Mouse (Mus musculus): ENCODE measurements around the gene Atxn1.
A peak's percentile ranks its signal among the peaks of the same experiment; 100 is the strongest.

Gene Atxn1

GRCm38 (mm10) chr13:45963497-45964330, 1.1 kb downstream of the Atxn1 start:
- DNase-seq (ENCODE audit: low spot score in 2 of 2) = peak; percentile 51 to 66

GRCm38 (mm10) chr13:45962776-45963175, 2.0 kb downstream of the Atxn1 start:
- no peak for DNase-seq (ENCODE audit: low spot score in 2 of 2)

- DNase-seq (ENCODE audit: low spot score in 2 of 2) = no peak
Observed at GRCm38 (mm10) chr13:45961871-45962630, 2.8 kb downstream of the Atxn1 start.

DNA sequence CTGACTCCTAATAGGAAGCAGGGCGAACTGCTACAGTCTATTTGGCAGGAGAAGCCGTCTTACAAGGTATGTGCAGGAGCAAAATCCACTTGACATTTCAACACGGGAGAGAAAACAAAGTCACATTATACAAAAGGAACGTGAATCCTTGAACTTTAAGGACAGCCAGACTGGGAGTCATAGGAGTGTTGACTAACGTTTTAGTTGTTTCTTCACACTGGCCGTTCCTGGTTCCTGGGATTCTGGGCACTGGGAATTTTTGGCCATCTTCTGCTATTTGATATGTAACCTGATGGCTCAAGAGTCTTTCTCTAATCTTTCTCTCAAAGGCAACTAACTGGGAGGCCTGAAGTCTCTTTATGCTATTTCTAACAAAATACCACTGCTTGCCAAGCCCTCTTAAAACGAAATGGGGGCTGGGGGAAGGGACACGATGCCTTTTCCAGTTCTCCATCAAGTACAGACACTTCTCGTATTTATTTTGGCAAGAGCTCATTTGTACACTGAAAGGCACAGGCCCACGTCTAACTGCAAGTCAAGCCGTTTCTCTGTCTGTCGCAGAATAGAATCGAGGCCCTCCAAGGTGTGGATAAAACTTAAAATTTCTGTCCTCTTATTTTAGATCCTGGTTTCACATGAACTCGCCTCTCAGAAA, 4.4 kb downstream of the Atxn1 start:
- no peak for DNase-seq (ENCODE audit: low spot score in 2 of 2)

DNA sequence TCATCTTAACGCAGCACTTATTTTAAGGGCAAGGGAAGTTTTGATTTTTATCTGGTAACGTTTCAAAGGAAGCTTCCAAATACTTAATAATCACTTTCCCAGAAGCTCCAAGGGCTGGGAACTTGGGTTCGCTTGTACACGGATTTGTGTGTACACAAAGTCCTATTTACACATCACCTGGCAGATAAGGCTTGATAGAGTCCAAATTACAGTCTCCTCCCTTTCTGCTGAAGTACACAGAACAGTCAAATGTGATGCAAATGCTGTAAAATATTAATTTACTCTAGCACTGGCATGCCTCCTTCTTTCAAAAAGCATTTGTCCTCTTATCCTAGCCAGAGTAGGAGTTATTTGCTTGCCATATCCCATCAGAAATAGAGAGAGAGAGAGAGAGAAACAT, 6.5 kb downstream of the Atxn1 start:
- DNase-seq (ENCODE audit: low spot score in 2 of 2) = no peak

DNA sequence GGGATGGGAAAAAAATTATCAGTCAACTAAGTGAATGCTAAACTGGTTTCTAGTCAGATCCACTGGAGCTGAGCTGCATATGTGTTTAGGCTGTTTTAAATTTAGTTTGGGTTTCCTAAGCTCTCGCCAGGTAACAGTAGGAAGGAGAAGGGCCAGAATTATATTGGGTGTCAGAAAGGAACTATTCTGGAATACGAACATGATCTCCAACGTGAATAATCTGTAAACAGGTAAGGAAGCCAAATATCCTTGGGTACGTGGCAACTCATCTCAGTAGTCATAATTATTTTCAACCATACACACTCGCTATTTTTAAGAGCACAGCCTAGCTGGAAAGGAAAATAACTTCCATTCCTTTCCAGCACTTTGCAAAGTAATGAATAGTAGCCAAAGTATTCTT, 7.2 kb downstream of the Atxn1 start:
- no peak for DNase-seq (ENCODE audit: low spot score in 2 of 2)

GRCm38 (mm10) chr13:45956287-45956686, 8.5 kb downstream of the Atxn1 start:
- DNase-seq (ENCODE audit: low spot score in 2 of 2) = no peak

GRCm38 (mm10) chr13:45955370-45956055, 9.3 kb downstream of the Atxn1 start:
- DNase-seq (ENCODE audit: low spot score in 2 of 2) = no peak

GRCm38 (mm10) chr13:45953098-45953497, 11.7 kb downstream of the Atxn1 start:
- no peak for DNase-seq (ENCODE audit: low spot score in 2 of 2)

GRCm38 (mm10) chr13:45951071-45951645, 13.7 kb downstream of the Atxn1 start:
- no peak for DNase-seq (ENCODE audit: low spot score in 2 of 2)

- no peak for DNase-seq (ENCODE audit: low spot score in 2 of 2)
Observed at GRCm38 (mm10) chr13:45950355-45950861, 14.4 kb downstream of the Atxn1 start.

- DNase-seq (ENCODE audit: low spot score in 2 of 2) = no peak
Observed at GRCm38 (mm10) chr13:45946136-45946535, 18.7 kb downstream of the Atxn1 start.

- DNase-seq (ENCODE audit: low spot score in 2 of 2) = no peak
Observed at GRCm38 (mm10) chr13:45942337-45942736, 22.5 kb downstream of the Atxn1 start.

- no peak for DNase-seq (ENCODE audit: low spot score in 2 of 2)
Observed at GRCm38 (mm10) chr13:45940714-45941113, 24.1 kb downstream of the Atxn1 start.

DNA sequence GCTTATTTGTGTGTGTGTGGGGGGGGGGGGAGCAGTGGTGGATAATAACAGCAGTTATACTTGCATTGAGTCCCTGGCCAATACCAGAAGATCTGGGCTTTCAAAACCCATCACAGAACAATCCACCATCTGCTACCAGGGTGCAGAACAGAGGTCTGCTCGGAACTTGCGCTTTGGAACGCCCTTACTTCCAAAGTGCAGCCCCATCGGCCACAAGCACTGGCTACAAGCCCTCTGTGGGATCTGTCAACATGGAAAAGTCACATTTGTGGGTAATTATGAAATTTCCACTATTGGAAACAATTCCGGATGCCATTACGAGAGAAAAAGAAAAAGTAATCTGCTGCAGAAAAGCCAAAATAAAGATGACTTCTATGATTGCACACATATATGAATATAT, 25.2 kb downstream of the Atxn1 start:
- no peak for DNase-seq (ENCODE audit: low spot score in 2 of 2)

- DNase-seq (ENCODE audit: low spot score in 2 of 2) = no peak
Observed at GRCm38 (mm10) chr13:45938083-45938482, 26.7 kb downstream of the Atxn1 start.

DNA sequence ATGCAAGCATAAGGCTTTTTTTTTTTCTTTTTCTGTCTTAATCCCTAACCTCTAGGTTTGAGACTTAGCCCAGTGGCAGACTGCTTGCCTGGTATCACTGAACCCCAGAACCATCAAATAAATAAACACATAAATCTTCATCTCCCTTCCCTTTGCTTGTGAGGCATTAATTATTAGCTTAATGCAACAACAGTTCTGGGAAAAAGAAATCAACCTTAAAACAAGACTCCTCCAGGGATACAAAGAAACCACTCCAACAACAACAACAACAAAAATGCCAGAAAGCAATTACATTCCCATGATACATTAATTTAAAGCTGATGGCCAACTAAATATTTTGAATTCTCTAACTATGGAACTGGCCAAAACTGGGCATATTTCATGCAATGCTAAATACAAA, 28.0 kb downstream of the Atxn1 start:
- no peak for DNase-seq (ENCODE audit: low spot score in 2 of 2)

- DNase-seq (ENCODE audit: low spot score in 2 of 2) = no peak
Observed at GRCm38 (mm10) chr13:45935798-45936197, 29.0 kb downstream of the Atxn1 start.

DNA sequence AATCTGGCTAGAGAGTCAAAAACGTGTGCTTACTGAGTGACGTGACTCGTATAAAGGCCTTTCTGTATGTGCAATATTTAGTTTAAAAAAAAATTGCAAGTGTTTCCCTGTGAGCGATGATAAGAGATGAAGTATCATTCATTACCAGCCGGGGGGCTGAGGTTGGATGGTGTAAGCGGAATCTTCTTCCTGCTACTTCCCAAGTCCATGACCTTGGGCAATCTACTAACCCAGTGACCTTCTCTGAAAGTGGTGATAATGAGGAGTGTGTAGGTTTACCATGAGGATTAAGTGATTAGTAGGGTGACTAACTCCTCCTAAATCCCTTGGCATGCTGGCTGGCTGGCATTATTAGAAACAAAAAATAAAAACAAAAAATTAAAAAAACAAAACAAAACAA, 30.0 kb downstream of the Atxn1 start:
- no peak for DNase-seq (ENCODE audit: low spot score in 2 of 2)

DNA sequence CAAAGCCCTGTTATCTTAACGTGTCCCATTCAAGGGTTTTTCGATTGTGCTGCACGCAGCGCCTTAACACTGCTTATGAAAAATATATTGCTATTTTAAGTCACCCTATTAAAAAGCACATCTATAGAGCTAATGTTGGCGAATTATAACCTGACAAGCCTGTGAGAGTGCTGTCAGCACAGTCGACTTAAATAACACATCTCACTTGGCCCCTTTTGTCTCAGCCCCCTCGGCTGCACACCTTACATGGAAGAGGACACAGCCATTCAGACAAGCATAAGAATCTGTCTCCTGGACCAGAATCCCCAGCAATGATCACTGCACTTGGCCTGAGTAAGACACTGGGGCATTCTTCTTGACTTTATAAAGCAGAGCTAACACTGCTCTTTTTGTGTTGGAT, 30.7 kb downstream of the Atxn1 start:
- no peak for DNase-seq (ENCODE audit: low spot score in 2 of 2)

DNA sequence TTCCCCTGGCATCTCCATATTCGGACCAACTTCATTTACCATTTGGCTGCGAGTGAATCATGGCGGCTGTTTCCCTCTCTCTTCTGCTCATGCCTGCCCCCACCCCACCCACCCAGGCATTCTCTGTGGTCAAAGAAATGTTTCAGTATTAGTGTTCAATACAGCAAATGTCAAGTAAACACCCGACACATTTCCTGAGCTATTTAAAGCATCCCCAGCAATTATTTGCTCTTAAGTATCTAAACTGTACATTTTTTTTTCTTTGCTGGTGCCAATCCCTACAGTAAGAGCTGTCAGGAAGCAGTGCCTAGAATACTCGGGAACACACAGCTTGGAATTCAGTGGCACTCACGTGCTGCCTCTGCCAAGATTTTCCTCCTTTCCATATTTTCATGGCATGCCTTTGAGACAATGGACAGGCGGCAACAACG, 32.3 kb downstream of the Atxn1 start:
- DNase-seq (ENCODE audit: low spot score in 2 of 2) = no peak

Measured in frontal cortex, postnatal 25 days (tissue).